Mouse (Mus musculus) intestine, postnatal 0 days (tissue): ENCODE results near the gene Erp29. TPM values are rescaled to one million over a fixed set of nuclear protein-coding genes. Genes with fewer than 3 reads are reported as not detected.

ENCODE experiments used
- ATAC-seq: fragments of 200-750 bp; cut with Nextera tagmentation; 2 replicates; pipeline ENCODE4 v1.8.0; 2017; ENCODE audit warnings: mild to moderate bottlenecking, moderate TSS enrichment, moderate library complexity
- H3K27ac ChIP-seq: fragments of 300-500 bp; sonication (generic); 2 replicates; pipeline ENCODE4 v1.5.1; 2014; ENCODE audit warnings: mild to moderate bottlenecking, low read depth, low read length, moderate library complexity
- H3K27me3 ChIP-seq: fragments of 300-500 bp; sonication (generic); replicated peaks from 2 replicates; pipeline ENCODE4 v1.6.1; 2014; ENCODE audit warnings: low read length, mixed read lengths; ENCODE audit not compliant: control insufficient read depth, insufficient read depth
- H3K36me3 ChIP-seq: fragments of 300-500 bp; sonication (generic); 2 replicates; pipeline ENCODE4 v1.6.1; 2014; ENCODE audit warnings: mild to moderate bottlenecking, moderate library complexity; ENCODE audit not compliant: control insufficient read depth, insufficient read depth
- H3K4me1 ChIP-seq: fragments of 300-500 bp; sonication (generic); replicated peaks from 2 replicates; pipeline ENCODE4 v1.6.1; 2014; ENCODE audit warnings: antibody characterized with exemption, low read length, mixed read lengths; ENCODE audit not compliant: control insufficient read depth, insufficient read depth
- H3K4me2 ChIP-seq: fragments of 300-500 bp; sonication (generic); replicated peaks from 2 replicates; pipeline ENCODE4 v1.6.1; 2014; ENCODE audit warnings: low read depth, mild to moderate bottlenecking, moderate library complexity
- H3K4me3 ChIP-seq: fragments of 300-500 bp; sonication (generic); 2 replicates; pipeline ENCODE4 v1.5.1; 2014; ENCODE audit warnings: low read depth, low read length
- H3K9ac ChIP-seq: fragments of 300-500 bp; sonication (generic); 2 replicates; pipeline ENCODE4 v1.6.1; 2014; ENCODE audit warnings: mild to moderate bottlenecking, low read depth, low read length
- H3K9me3 ChIP-seq: fragments of 300-500 bp; sonication (generic); 2 replicates; pipeline ENCODE4 v1.6.1; 2016; ENCODE audit warnings: mixed run types; ENCODE audit not compliant: control insufficient read depth
- CTCF ChIP-seq: sonication (generic); IDR thresholded peaks from 2 replicates; pipeline ENCODE4 v1.5.1; 2016; ENCODE audit warnings: low read depth, mild to moderate bottlenecking, control low read depth, antibody characterized with exemption, moderate library complexity
- WGBS: fragments of 180-500 bp; shearing (Covaris S2); extraction: QIAGEN DNeasy Blood & Tissue Kit; methylation state at CpG from one replicate; pipeline ENCODE4 v1.1.7; 2014; 5-methylcytosine and 5-hydroxymethylcytosine counted together
- polyA plus RNA-seq: library from polyadenylated mRNA; unstranded; fragments of >200 nt; fragmentation: Nextera tagmentation; extraction: Ambion mirVana; gene quantifications from 2 replicates; pipeline ENCODE4 v1.2.1, GENCODE M21; 2015

Erp29 gene
- polyA plus RNA-seq, 1 experiment from 2014 or later = 164 TPM

DNA sequence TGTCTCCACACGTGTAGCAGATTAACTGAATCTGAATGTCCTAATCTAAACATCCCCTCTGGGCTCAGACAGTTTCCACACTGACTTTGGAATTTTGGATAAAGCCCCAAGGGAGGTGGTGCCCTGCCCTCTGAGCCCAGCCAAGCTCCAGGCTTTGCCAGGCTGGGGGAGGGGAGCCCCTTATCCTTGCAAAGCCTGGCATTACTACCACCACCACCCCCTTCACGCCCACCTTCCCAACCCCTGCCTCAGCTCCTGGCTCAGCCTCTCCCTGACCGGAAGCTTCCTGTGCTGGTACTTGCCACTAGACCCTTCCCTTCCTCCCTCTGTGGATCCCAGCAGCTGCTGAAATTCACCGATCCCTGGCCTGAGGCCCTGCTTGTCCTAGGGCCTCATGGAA, 65.2 kb downstream of the Erp29 start:
- WGBS = 48% methylated on average over 4 of the region's 4 CpGs
- 0 out of 2 replicates have a peak overlapping the region, but pooled peaks have one; percentile 1 for H3K27ac ChIP-seq

DNA sequence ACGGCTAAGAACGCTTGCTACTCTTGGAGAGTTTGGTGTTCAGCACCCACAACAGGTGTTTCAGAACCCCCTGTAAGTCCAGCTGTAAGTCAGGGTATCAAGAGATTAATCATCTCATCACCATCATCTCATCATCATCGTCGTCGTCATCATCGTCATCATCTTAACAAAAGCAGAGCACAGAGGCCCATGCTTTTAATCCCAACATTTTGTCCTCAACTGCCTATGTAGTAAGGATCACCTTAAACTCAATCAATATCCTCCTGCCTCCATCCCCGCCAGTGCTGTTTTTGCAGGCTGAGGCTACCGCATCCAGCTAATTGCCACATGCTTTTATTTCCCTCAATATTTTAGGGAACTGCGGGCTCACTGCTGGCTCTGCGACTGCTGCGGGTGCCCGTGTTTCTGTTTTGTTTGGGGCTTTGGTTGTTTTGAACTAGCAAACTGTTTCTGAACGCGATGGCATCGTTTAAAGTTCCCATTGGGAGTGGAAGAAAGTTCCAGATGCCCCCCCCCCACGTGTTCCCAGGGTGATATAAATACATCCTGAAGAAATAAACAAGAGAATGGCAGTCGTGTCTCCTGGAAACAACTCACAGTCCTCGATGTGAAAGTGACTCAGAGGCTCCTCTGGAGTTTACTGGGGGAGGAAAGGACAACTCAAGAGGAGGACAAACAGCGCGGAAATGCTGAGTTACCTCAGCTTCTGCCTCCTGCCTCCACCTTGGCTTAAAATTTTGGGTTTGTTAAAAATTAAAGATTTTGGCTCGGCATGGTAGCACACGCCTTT, 66.0 kb downstream of the Erp29 start:
- H3K27ac ChIP-seq = peak overlapping the region; percentile 98; the same call in 1 of the 2 replicates

More for the DNA sequence above, 65.2 kb downstream of the Erp29 start:
- no peaks in the 10 kb centered on the region for H3K27me3 ChIP-seq
- no peak for TF ChIP-seq CTCF
- H3K36me3 ChIP-seq = peaks cover 1% of the 10 kb centered on the region
- H3K9me3 ChIP-seq = no peaks in the 10 kb centered on the region
- no peak for ATAC-seq
- no peak overlapping the region; the same call in 1 of the 2 replicates for H3K4me2 ChIP-seq
- no peak overlapping the region for H3K9ac ChIP-seq
- no peak overlapping the region for H3K4me3 ChIP-seq
- 0 out of 2 replicates have a peak, but pooled peaks cover 3% of the 10 kb centered on the region for H3K4me1 ChIP-seq

DNA sequence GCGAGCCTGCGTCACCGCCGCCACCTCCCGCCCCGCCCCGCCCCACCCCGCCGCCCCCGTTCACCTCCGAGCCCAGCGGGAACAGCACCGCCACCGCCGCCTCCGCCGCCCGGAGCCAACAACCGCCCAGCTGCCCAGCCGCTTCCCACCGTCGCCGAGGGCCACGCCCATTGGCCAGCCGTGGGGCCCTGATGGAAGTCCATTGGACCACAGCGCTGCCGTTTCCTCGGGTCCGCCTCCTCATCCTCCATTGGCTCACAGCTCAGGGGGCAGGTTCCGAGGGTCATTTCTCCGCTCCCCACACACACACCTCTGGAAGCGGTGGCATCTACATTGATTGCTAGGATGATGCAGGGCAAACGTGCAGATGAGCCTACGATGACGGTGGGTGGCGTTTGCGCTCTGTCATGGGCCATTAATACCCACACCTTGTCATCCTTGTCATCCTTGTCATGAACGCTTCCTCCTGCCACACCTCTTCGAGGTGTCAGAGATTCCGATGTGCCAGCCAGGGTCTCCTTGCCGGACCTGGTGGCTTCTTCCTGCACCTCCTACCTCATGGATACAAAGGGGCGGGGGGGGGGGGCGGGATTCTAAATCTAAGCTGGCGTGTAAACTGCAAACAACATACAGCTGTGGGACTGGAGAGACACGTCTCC, 66.7 kb downstream of the Erp29 start, which contains the start of gene Trafd1:
TSS of gene Trafd1 (minus strand) at position 172 of the 659 bp plus-strand sequence.
- H3K4me3 ChIP-seq = peak within 1 kb of the TSS; percentile 78
- no peaks in the 10 kb centered on the region for H3K9me3 ChIP-seq
- H3K27ac ChIP-seq = peak within 1 kb of the TSS; percentile 98
- 0 out of 2 replicates have a peak, but pooled peaks cover 3% of the 10 kb centered on the region for H3K4me1 ChIP-seq
- H3K27me3 ChIP-seq = no peaks in the 10 kb centered on the region
- ATAC-seq = peak; percentile 90
- H3K36me3 ChIP-seq = peaks cover 17% of the 10 kb centered on the region
- H3K4me2 ChIP-seq = peak within 1 kb of the TSS; percentile 70
- under 1% methylated on average over 34 of the region's 45 CpGs for WGBS
- H3K9ac ChIP-seq = peak within 1 kb of the TSS; percentile 86
- no peak for TF ChIP-seq CTCF

More for the DNA sequence above, 66.0 kb downstream of the Erp29 start:
- Histone ChIP-seq H3K36me3 (peaks cover 10% of the 10 kb centered on the region), H3K9ac (no peak overlapping the region), H3K4me3 (peak overlapping the region; percentile 78), H3K9me3 (no peaks in the 10 kb centered on the region), H3K27me3 (no peaks in the 10 kb centered on the region), H3K4me1 (0 out of 2 replicates have a peak, but pooled peaks cover 3% of the 10 kb centered on the region), H3K4me2 (peak overlapping the region; percentile 70)
- TF ChIP-seq CTCF = no peak
- no peak for ATAC-seq
- 30% methylated on average over 22 of the region's 22 CpGs for WGBS

DNA sequence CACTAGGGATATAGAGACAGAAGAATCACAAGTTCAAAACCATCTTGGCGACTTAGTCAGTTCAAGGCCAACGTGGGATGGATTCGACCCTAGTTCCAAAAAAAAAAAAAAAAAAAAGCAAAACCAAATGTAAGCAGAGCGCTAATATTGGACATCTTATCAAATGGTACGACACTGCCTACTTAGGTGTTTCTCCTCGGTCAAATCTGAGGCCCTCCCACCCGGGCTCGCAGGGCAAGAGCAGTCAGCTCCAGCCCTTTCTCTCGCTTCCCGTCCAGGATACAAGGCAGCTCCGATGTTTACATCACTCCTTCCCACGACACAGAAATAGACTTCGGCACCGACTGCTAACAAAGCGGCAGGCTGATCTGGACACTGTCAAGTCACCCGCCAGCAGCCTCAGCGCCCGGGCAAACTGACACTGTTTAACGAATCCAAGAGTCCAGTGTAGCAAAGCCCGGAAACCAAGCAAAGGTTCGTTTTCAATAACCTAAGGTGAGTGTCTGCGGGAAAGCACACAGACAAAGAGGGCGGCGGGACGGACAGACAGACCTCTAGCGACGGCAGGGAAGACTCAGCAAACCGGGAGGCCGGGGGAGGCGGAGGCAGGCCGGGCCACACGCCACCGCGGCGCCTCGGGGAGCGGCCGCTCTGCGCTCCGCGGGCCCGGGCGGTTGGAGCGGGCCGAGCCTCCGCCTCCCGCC, 67.4 kb downstream of the Erp29 start:
- Histone ChIP-seq H3K9me3 (no peaks in the 10 kb centered on the region), H3K9ac (peak overlapping the region; percentile 86), H3K4me3 (peak overlapping the region; percentile 78), H3K27me3 (no peaks in the 10 kb centered on the region), H3K4me1 (0 out of 2 replicates have a peak, but pooled peaks cover 3% of the 10 kb centered on the region), H3K36me3 (peaks cover 22% of the 10 kb centered on the region), H3K27ac (peak overlapping the region; percentile 98), H3K4me2 (peak overlapping the region; percentile 70)
- 2% methylated on average over 37 of the region's 47 CpGs for WGBS
- ATAC-seq = peak; percentile 66
- TF ChIP-seq CTCF = no peak

DNA sequence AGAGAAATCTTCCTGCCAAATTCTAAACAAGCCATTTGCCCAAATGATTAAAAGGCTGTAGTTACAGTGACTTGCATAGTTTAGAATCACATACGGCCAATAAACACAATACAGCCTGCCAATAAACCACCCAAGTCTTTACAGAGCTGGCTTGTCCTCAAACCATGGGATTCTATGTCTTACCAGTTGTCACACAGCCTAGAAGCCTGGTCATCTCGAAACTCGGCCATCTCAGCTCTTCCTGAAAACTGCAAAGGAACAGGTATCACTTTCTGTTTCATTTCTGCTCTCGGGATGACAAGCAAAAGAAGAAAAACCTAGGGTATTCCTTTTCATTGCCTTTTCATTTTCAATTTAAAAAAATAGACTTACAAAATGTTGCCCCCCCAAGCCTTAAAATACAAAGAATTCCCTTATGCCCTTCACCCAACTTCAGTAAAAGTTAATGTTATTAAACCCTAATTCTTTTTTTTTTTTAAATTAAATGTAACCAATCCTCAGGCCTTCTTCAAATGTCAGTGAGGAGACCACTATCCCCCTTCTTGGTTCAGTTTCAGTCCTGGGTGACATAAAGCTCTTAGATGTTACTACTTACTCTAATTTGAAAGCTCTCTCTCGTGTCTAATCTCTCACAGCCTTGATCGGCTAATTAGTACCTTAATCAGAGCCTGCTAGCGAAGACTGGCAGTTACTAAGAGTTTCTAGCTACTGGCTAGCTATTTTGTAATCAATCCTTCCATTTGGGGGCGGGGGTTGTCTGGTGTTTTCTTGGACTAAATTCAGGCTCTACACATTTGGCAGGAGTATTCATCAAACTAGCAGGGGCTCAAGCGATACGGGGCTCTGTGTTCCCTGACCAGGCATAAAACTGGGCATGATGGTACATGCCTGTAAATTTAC, 68.2 kb downstream of the Erp29 start:
- Histone ChIP-seq H3K9me3 (no peaks in the 10 kb centered on the region), H3K4me2 (peak overlapping the region; percentile 70), H3K9ac (peak overlapping the region; percentile 86), H3K4me1 (0 out of 2 replicates have a peak, but pooled peaks cover 3% of the 10 kb centered on the region), H3K27ac (peak overlapping the region; percentile 98), H3K4me3 (peak overlapping the region; percentile 78), H3K27me3 (no peaks in the 10 kb centered on the region), H3K36me3 (peaks cover 30% of the 10 kb centered on the region)
- TF ChIP-seq CTCF = no peak
- 35% methylated on average over 10 of the region's 10 CpGs for WGBS
- no peak for ATAC-seq
